Mouse (Mus musculus) liver, embryonic 14.5 days (tissue): ENCODE data around the gene Tnnc1. TPM values are rescaled to one million over a fixed set of nuclear protein-coding genes. Genes with fewer than 3 reads are reported as not detected.

Source experiments
- ATAC-seq: fragments of 200-750 bp; cut with Nextera tagmentation; 2 replicates; pipeline ENCODE4 v1.8.0; 2017; ENCODE audit warnings: moderate number of reproducible peaks, mild to moderate bottlenecking, moderate library complexity; ENCODE audit not compliant: insufficient read depth
- DNase-seq, 3 experiments: peaks; one replicate each; pipeline ENCODE4 v3.0.0-alpha.2; 2012 to 2013; ENCODE audit warnings: low read depth in 3 of 3, low spot score in 3 of 3
- H3K27ac ChIP-seq: fragments of 300-500 bp; sonication (generic); 2 replicates; pipeline ENCODE4 v1.5.1; 2014; ENCODE audit warnings: moderate library complexity, mild to moderate bottlenecking, control low read depth, inconsistent platforms
- H3K27me3 ChIP-seq: fragments of 300-500 bp; sonication (generic); 2 replicates; pipeline ENCODE4 v1.6.1; 2014; ENCODE audit warnings: mild to moderate bottlenecking, low read length, moderate library complexity; ENCODE audit not compliant: control insufficient read depth, insufficient read depth
- H3K36me3 ChIP-seq: fragments of 300-500 bp; sonication (generic); replicated peaks from 2 replicates; pipeline ENCODE4 v1.6.1; 2014; ENCODE audit warnings: low read depth; ENCODE audit not compliant: control insufficient read depth, insufficient read depth
- H3K4me1 ChIP-seq, 2 experiments: fragments of 200-500 bp in 1 of 2; fragments of 300-500 bp in 1 of 2; sonication (generic) in 1 of 2; replicated peaks; 2 replicates each; pipeline ENCODE4 v1.6.1; 2012 to 2014; ENCODE audit warnings: antibody characterized with exemption in 1 of 2, inconsistent platforms in 1 of 2, low read length in 1 of 2; ENCODE audit not compliant: control insufficient read depth in 2 of 2, insufficient read depth in 2 of 2
- H3K4me2 ChIP-seq: fragments of 300-500 bp; sonication (generic); 2 replicates; pipeline ENCODE4 v1.6.1; 2014; ENCODE audit warnings: low read depth, mild to moderate bottlenecking, control low read depth, moderate library complexity
- H3K4me3 ChIP-seq, 2 experiments: fragments of 200-500 bp in 1 of 2; fragments of 300-500 bp in 1 of 2; sonication (generic) in 1 of 2; 2 replicates each; pipeline ENCODE4 v1.5.1; 2012 to 2014; ENCODE audit warnings: low read depth in 2 of 2, low read length in 2 of 2, mild to moderate bottlenecking in 2 of 2, control low read depth in 1 of 2, inconsistent platforms in 1 of 2, moderate library complexity in 1 of 2; ENCODE audit not compliant: insufficient read depth in 1 of 2
- H3K9ac ChIP-seq: fragments of 300-500 bp; sonication (generic); replicated peaks from 2 replicates; pipeline ENCODE4 v1.6.1; 2014; ENCODE audit warnings: mild to moderate bottlenecking, control low read depth, moderate library complexity
- H3K9me3 ChIP-seq: fragments of 300-500 bp; sonication (generic); 2 replicates; pipeline ENCODE4 v1.6.1; 2016; ENCODE audit warnings: low read length, mixed read lengths; ENCODE audit not compliant: control insufficient read depth
- CTCF ChIP-seq: IDR thresholded peaks from 2 replicates; pipeline ENCODE4 v1.5.1; 2016; ENCODE audit warnings: antibody characterized with exemption, low read depth, control low read depth
- EP300 ChIP-seq: IDR thresholded peaks from 2 replicates; pipeline ENCODE4 v1.6.1; 2016; ENCODE audit warnings: antibody characterized with exemption, low read depth
- WGBS: fragments of 180-500 bp; shearing (Covaris S2); extraction: QIAGEN DNeasy Blood & Tissue Kit; methylation state at CpG from one replicate; pipeline ENCODE4 v1.1.7; 2014; ENCODE audit not compliant: insufficient replicate concordance; 5-methylcytosine and 5-hydroxymethylcytosine counted together
- polyA plus RNA-seq, 2 experiments: library from polyadenylated mRNA; depleted of rRNA in 1 of 2; stranded (reverse) in 1 of 2; unstranded in 1 of 2; fragments of >200 nt; fragmentation: Nextera tagmentation in 1 of 2; extraction: Ambion mirVana in 1 of 2; gene quantifications; 2 replicates each; pipeline versions ENCODE4 v1.2.1 to v1.2.3; 2012 to 2014

Gene Tnnc1
- polyA plus RNA-seq, 2 experiments = 22.2 to 41.2 TPM

- no peaks in the 10 kb centered on the region for H3K9me3 ChIP-seq
- H3K4me2 ChIP-seq = no peak overlapping the region
- 53% methylated on average over 4 of the region's 4 CpGs for WGBS
- no peak overlapping the region for H3K4me3 ChIP-seq
- ATAC-seq = no peak
- peaks cover under 1% of the 10 kb centered on the region; the same call in 1 of the 2 replicates for H3K36me3 ChIP-seq
- H3K27ac ChIP-seq = no peak overlapping the region
- no peak overlapping the region for H3K9ac ChIP-seq
- no peak for DNase-seq
- no peaks in the 10 kb centered on the region for H3K27me3 ChIP-seq
- TF ChIP-seq CTCF (no peak), EP300 (no peak)
- H3K4me1 ChIP-seq = peaks cover 7 to 24% of the 10 kb centered on the region in 2 experiments
Observed at GRCm38 (mm10) chr14:31209133-31209557, 1.0 kb downstream of the Tnnc1 start.

GRCm38 (mm10) chr14:31211854-31212253 is 3.7 kb downstream of the Tnnc1 start:
- Histone ChIP-seq H3K9ac (no peak overlapping the region), H3K27ac (no peak overlapping the region), H3K27me3 (no peaks in the 10 kb centered on the region), H3K4me3 (no peak overlapping the region), H3K36me3 (no peaks in the 10 kb centered on the region), H3K9me3 (no peaks in the 10 kb centered on the region), H3K4me1 (peaks cover 7 to 18% of the 10 kb centered on the region in 2 experiments), H3K4me2 (no peak overlapping the region)
- ATAC-seq (no peak), DNase-seq (no peak)
- WGBS = 68% methylated on average over 6 of the region's 6 CpGs
- TF ChIP-seq EP300 (no peak), CTCF (no peak)

DNA sequence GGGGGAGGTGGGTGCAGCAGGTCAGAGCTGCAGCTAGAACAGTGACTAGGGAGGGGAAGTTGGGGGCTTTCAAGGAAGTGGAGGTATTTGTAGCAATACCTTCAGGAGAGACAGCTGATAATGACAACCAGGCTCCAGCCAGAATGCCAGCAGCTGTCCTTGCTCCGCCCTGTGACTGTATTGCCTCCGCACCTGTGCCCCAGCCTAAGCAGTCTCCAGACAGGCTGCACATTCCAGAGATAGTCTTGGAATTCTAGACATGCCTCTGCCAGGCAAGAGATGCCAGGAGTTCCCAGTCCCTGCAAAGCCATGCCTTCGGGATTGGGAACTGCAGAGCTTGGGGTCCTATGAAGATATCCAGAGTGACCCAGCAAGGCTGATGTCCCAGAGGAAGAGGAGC is 4.4 kb downstream of the Tnnc1 start:
- no peak for DNase-seq

DNA sequence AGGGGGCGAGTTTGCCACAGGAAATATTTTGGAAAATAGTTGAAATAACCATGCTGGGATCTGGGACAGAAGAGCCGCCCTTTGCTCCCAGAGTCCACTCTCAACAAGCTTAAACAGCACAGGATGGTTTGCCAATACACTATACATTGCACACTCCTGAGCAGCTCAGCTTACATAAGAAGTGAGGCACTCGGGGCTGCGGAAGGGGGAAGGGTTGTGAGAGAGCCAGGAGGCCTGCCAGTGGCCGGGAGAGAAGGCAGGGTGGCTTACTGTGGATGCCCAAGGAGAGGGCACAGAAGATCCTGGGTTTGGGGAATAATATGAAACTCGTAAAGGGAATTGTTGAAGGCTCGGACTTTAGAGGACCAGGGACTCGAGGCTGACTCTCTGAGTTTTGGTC is 5.8 kb downstream of the Tnnc1 start:
- no peak overlapping the region for H3K9ac ChIP-seq
- H3K4me1 ChIP-seq = peaks cover 0 to 8% of the 10 kb centered on the region in 2 experiments; a peak in 2 of 4 replicates
- no peaks in the 10 kb centered on the region for H3K27me3 ChIP-seq
- no peak overlapping the region for H3K27ac ChIP-seq
- no peak for ATAC-seq
- H3K4me2 ChIP-seq = no peak overlapping the region
- DNase-seq = no peak
- H3K9me3 ChIP-seq = no peaks in the 10 kb centered on the region
- H3K36me3 ChIP-seq = no peaks in the 10 kb centered on the region
- WGBS = 46% methylated on average over 8 of the region's 8 CpGs
- no peak for TF ChIP-seq EP300
- no peak for TF ChIP-seq CTCF
- H3K4me3 ChIP-seq = no peak overlapping the region

More for the DNA sequence above, 4.4 kb downstream of the Tnnc1 start:
- no peaks in the 10 kb centered on the region for H3K9me3 ChIP-seq
- H3K36me3 ChIP-seq = no peaks in the 10 kb centered on the region
- no peak overlapping the region for H3K27ac ChIP-seq
- ATAC-seq = no peak
- no peaks in the 10 kb centered on the region for H3K27me3 ChIP-seq
- H3K4me1 ChIP-seq = peaks cover 1 to 12% of the 10 kb centered on the region in 2 experiments
- no peak overlapping the region for H3K9ac ChIP-seq
- no peak overlapping the region for H3K4me3 ChIP-seq
- TF ChIP-seq CTCF = no peak
- TF ChIP-seq EP300 = no peak
- no peak overlapping the region for H3K4me2 ChIP-seq
- WGBS = 83% methylated on average over 3 of the region's 3 CpGs

DNA sequence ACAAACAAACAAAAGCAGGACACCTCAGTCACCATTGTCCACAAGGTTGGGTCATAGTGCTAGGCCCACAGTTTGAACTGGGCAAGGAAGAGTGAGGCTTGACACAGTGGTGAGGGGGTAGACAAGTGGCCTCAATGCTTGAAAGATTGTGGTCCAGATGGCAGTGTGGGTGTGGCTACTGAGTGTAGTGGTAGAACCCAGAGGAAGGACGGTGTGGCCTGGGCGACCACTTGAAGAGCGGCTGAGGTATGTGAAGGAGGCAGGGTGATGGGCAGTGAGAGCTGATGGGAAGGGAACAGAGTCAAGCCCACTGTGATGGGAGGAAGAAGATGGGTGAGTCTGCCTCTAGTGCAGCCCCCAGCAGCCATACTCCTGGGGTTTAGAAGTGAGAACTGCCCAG is 6.6 kb downstream of the Tnnc1 start:
- 44% methylated on average over 3 of the region's 3 CpGs for WGBS
- TF ChIP-seq CTCF = no peak
- TF ChIP-seq EP300 = no peak
- DNase-seq (no peak), ATAC-seq (no peak)
- no peak overlapping the region for H3K27ac ChIP-seq
- H3K4me3 ChIP-seq = no peak overlapping the region
- H3K27me3 ChIP-seq = no peaks in the 10 kb centered on the region
- no peaks in the 10 kb centered on the region for H3K36me3 ChIP-seq
- no peaks in the 10 kb centered on the region for H3K9me3 ChIP-seq
- peaks cover 0 to 8% of the 10 kb centered on the region in 2 experiments; a peak in 2 of 4 replicates for H3K4me1 ChIP-seq
- H3K9ac ChIP-seq = no peak overlapping the region
- no peak overlapping the region for H3K4me2 ChIP-seq
